Mouse (Mus musculus): ENCODE data around the gene Olfr1251.
"Not testable (repeated sequence)": the region's sequence is repeated elsewhere in the genome, so short reads cannot be mapped to it uniquely, and the experiment has no call there.

Olfr1251 gene

DNA sequence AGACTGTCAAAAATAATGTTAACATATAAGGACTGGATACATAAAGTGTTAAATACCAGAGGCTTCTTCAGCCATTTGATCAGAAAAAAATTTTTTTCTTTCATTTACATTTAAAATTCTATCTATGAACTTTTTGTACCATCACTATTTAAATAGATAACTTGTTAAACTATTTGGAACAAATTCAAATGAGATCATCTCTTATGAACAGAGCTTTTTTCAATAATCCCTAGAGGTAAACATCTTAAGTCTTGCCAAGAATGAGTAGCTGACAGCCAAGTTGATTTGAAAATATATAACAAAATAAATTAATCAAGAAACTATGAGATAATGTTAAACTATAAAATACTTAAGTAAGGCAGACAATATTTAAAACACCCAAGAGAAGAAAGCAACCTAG lies at the start of gene Olfr1251:
Gene Olfr1251 (minus strand): TSS at position 101 of the 400 bp plus-strand sequence.
- DNase-seq (ENCODE audit: low spot score): no peak

DNA sequence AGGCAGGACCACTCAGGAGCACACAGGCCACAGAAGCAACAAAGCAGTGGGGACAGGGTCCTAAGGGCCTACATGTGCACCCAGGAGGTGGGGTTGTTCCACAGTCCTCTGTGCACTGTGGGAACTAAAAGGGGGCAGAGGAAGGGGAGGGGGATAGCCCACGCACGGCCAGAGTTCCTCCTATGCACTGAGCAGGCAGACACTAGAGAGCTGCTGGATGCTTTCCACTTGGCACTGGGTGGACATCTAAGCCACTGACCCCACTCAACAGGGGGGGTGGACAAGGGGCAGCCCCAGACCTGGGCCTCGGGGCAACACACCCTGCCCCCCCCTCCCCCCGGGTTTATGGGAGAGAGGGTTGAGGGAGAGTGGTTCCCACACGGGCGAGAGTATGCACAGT lies 20.2 kb upstream of the Olfr1251 start:
- no peak for DNase-seq (ENCODE audit: low spot score)

DNA sequence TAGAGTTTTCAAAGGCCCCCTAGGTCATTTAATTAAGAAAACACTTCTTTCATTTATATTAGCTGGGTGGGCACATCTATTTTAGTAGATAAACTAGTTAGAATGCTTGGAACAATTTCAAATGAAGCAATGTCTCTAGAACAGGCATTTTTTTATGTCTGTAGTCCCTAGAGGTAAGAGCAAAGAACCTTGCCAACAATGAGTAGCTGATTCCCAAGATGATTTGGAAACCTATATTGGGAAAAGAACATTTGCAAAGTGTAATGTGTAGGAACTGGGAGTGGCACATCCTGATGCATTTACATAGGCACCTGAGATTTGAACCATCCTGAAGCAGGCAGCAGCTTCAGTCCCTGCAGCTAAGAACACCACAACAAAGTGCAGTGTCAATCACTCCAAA lies 10.4 kb downstream of the Olfr1251 start, which contains the start of gene Olfr1250:
Gene Olfr1250 (minus strand): TSS at position 101 of the 400 bp plus-strand sequence.
- no peak for DNase-seq (ENCODE audit: low spot score)

DNA sequence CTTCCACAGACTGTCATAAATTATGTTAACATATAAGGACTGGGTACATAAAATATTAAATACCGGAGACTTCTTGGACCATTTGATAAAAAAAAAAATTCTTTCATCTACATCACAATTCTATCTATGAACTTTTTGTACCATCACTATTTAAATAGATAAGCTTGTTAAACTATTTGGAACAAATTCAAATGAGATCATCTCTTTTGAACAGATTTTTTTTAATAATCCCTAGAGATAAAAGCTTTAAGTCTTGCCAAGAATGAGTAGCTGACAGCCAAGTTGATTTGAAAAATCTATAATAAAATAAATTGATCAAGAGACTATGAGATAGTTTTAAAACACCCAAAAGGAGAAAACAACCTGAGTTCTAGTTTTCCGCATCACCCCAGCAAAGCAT lies 36.9 kb downstream of the Olfr1251 start, which contains the start of gene Olfr1249:
Gene Olfr1249 (minus strand): TSS at position 101 of the 400 bp plus-strand sequence.
- no peak for DNase-seq (ENCODE audit: low spot score)

DNA sequence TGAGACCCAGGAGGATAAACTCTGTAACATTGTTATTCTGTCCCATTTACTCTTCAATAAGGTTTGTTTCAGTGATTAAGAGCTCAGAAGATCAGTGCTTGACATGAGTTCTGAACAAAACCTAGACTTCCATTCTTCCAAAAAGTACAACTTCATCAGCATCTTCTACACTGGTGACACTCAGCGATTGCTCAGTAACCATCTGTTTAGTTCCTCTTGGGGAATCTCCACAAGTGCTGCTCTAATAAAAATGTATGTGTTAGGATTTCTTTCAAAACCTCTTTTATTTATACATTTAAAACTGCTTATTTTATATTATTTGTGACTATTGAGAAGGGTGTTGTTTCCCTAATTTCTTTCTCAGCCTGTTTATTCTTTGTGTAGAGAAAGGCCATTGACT lies 53.6 kb downstream of the Olfr1251 start, which contains the start of gene Olfr1248:
Gene Olfr1248 (minus strand): TSS at position 101 of the 400 bp plus-strand sequence.
- DNase-seq (ENCODE audit: low spot score): not testable (repeated sequence)
